Mouse (Mus musculus) lung, adult 2 months (tissue): ENCODE measurements around the gene Yy1.

ENCODE experiments used
- CTCF ChIP-seq: fragments of 200-500 bp; IDR thresholded peaks from 2 replicates; pipeline ENCODE4 v1.5.1; 2011; ENCODE audit warnings: mild to moderate bottlenecking, low read length, control low read depth; ENCODE audit not compliant: insufficient read depth
- POLR2A ChIP-seq: fragments of 200-500 bp; IDR thresholded peaks from 2 replicates; pipeline ENCODE4 v1.6.1; 2011; ENCODE audit warnings: low read depth, mild to moderate bottlenecking, control low read depth, low read length, borderline replicate concordance; ENCODE audit errors: extremely low read depth

GRCm38 (mm10) chr12:108826958-108827535, 34.3 kb downstream of the Yy1 start:
- no peak for TF ChIP-seq CTCF
- TF ChIP-seq POLR2A, result no peak
